Mouse (Mus musculus) kidney, adult 2 months (tissue): ENCODE measurements at regions not wholly inside any gene's neighbourhood (a gene's known extent, or its start where the extent isn't known, plus 50 kb on each side); places are given as distances from the start of the nearest gene placed in this dataset.

Experiments
- DNase-seq: peaks from one replicate; pipeline ENCODE4 v3.0.0; 2021
- H3K27ac ChIP-seq: fragments of 200-500 bp; 2 replicates; pipeline ENCODE4 v1.5.1; 2012; ENCODE audit warnings: low read depth, low read length, control low read depth, inconsistent platforms; ENCODE audit not compliant: insufficient read depth
- H3K27me3 ChIP-seq: fragments of 200-500 bp; replicated peaks from 2 replicates; pipeline ENCODE4 v1.6.1; 2012; ENCODE audit warnings: mild to moderate bottlenecking, moderate library complexity, low read length, inconsistent platforms; ENCODE audit not compliant: control insufficient read depth, insufficient read depth
- H3K36me3 ChIP-seq: fragments of 200-500 bp; 2 replicates; pipeline ENCODE4 v1.6.1; 2012; ENCODE audit warnings: mild to moderate bottlenecking, moderate library complexity, low read length, inconsistent platforms; ENCODE audit not compliant: control insufficient read depth, insufficient read depth
- H3K4me1 ChIP-seq: fragments of 200-500 bp; 2 replicates; pipeline ENCODE4 v1.6.1; 2011; ENCODE audit warnings: low read length; ENCODE audit not compliant: control insufficient read depth, insufficient read depth
- H3K4me3 ChIP-seq: fragments of 200-500 bp; 2 replicates; pipeline ENCODE4 v1.5.1; 2011; ENCODE audit warnings: mild to moderate bottlenecking, low read depth, low read length, control low read depth; ENCODE audit not compliant: insufficient read depth
- CTCF ChIP-seq: fragments of 200-500 bp; conservative IDR thresholded peaks from 2 replicates; pipeline ENCODE4 v1.5.1; 2011; ENCODE audit warnings: low read depth, mild to moderate bottlenecking, control low read depth, low read length, moderate library complexity, mixed read lengths; ENCODE audit not compliant: insufficient read depth, insufficient read length
- POLR2A ChIP-seq: fragments of 200-500 bp; IDR thresholded peaks from one replicate; pipeline ENCODE4 v1.6.1; 2011; ENCODE audit warnings: low read depth, low read length, control low read depth
- WGBS: fragments of 180-500 bp; shearing (Covaris S2); methylation state at CpG from one replicate; pipeline ENCODE4 v1.1.7; 2018; 5-methylcytosine and 5-hydroxymethylcytosine counted together

DNA sequence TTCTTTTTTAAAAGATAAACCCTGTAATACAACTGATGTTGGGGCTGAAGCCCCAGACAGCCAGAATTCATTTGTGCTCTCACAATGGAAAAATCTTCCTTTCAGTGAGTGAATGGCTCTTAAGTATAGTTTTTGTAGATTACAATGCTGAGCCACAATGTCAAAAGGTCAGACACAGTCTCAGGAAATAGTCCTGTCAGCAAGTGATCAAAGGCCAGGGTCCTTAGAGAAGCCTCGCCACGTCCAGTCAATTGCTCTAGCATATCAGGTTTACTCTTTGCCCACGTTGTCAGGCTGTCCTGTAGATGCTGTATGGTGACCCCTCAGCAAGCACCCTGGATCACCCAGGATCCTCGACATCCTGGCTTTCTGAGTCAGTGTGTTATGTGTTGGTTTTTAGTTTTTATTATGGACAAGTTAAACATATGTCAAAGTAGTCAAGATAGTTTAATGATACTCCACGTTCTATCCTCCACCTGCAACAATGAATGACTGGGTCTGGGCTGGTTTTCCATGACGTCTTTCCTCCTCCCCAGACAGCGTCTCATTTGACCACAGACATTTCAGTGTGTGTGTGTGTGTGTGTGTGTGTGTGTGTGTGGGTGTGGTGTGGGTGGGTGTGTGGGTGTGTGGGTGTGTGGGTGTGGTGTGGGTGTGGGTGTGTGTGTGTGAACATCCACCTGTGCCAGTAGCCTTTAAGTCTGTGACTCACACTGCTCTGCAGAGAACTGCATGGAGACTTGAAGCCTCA lies 85.5 kb upstream of the 1110032F04Rik start:
- no peaks in the 10 kb centered on the region for H3K36me3 ChIP-seq
- H3K4me1 ChIP-seq: no peaks in the 10 kb centered on the region
- no peak overlapping the region for H3K4me3 ChIP-seq
- 53% methylated on average over 7 of the region's 7 CpGs for WGBS
- no peak overlapping the region for H3K27ac ChIP-seq
- no peaks in the 10 kb centered on the region for H3K27me3 ChIP-seq
- no peak for DNase-seq
- no peak for TF ChIP-seq POLR2A
- no peak for TF ChIP-seq CTCF

DNA sequence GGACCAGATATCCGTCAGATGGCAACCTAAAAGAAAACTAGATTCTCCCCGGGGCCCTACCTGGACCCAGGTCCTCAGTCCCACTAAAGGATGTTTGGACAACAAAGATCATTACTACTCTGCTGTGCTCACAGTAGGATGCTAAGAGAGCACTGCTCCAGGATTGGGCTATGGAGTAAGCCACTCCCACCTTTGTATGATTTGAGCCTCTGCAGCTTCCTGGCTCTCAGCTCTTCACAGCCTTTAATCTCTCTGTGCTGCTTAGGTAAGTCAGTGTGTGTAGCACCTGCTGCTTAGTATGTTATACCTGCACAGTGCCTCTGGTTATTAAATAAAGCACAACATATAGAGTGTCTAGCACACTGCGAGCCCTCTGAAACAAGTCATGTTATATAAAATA lies 82.6 kb upstream of the 1110032F04Rik start:
- Histone ChIP-seq H3K4me3 (no peak overlapping the region), H3K27me3 (no peaks in the 10 kb centered on the region), H3K4me1 (no peaks in the 10 kb centered on the region), H3K36me3 (no peaks in the 10 kb centered on the region), H3K27ac (no peak overlapping the region)
- TF ChIP-seq CTCF (no peak), POLR2A (no peak)
- WGBS: 75% methylated on average over 3 of the region's 3 CpGs
- DNase-seq: no peak

DNA sequence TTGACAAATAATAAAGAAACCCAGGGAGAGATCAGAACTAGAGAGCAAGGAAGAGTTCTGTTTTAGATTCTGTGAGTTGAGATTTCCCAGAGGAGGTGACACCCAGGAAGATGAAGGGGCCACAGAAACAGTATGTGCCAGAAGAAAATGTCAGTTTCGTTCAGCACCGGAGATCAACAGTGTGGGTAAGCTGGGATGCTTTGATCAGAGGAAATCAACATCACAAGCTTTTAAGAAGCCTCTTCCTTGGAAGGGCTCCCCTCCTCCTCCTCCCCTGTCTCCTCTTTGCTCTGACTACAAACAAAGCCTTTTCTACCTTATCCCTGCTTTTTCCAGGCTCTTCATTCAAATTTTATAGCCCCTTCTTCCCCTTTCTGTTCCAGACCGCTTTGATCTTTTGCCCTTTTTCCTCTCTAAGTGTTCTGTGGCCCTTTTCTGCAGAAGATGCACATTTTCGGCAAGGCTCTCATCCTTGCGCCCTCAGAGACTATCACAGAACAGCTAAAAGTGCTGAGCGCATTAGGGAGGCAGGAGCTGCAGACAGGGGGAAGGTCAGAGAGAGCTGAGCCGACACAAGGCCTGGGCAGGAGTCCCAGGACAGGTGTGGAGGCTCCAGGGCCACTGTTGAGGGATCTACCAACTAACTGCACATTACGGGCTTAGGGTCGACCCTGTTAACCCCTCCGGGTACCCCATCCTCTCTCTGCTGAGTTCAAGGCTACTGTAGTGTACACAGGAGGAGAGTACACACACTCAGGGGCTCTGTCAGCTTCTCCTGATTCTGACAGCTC lies 81.8 kb upstream of the 1110032F04Rik start:
- no peak for TF ChIP-seq CTCF
- TF ChIP-seq POLR2A: no peak
- no peak for DNase-seq
- H3K4me1 ChIP-seq: no peaks in the 10 kb centered on the region
- H3K27me3 ChIP-seq: no peaks in the 10 kb centered on the region
- no peak overlapping the region for H3K4me3 ChIP-seq
- H3K36me3 ChIP-seq: no peaks in the 10 kb centered on the region
- no peak overlapping the region for H3K27ac ChIP-seq
- WGBS: 48% methylated on average over 10 of the region's 10 CpGs

DNA sequence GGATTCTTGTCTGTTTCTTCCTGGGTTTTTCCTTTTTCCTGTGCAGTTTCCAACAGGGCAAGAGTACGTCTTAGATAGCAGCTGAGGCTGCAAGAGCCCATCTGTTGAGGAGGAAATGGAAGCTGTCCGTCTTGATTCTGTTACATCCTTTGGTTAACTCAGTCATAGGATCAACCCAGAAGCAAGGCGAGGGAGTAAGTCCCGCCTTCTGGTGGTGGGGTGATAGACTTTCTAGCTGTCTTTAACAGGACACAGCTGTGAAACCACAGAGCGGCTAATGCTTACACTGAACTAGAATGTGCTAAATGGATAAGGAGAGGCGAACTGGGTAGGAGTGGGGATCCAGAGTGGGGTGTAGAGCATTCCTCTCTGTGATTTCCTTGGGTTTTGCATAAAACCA lies 79.9 kb upstream of the 1110032F04Rik start:
- Histone ChIP-seq H3K27ac (no peak overlapping the region), H3K27me3 (no peaks in the 10 kb centered on the region), H3K4me1 (no peaks in the 10 kb centered on the region), H3K36me3 (no peaks in the 10 kb centered on the region), H3K4me3 (no peak overlapping the region)
- no peak for DNase-seq
- 59% methylated on average over 6 of the region's 6 CpGs for whole genome bisulfite sequencing
- TF ChIP-seq POLR2A: no peak
- no peak for TF ChIP-seq CTCF

DNA sequence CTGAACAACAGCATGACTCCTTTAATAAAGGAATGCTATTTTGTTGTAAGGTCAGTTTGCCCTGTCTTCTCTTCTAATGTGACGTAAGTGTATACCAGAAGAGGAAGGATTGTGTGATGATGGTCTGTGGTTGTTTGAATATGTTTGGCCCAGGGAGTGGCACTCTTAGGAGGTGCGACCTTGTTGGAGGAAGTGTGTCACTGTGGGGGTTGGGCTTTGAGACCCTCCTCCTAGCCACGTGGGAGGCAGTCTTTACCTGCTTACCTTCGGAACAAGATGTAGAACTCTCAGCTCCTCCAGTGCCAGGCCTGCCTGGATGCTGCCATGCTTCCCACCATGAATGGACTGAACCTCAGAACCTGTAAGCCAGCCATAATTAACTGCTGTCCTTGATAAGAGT lies 78.9 kb upstream of the 1110032F04Rik start:
- Histone ChIP-seq H3K27ac (no peak overlapping the region), H3K4me1 (no peaks in the 10 kb centered on the region), H3K27me3 (no peaks in the 10 kb centered on the region), H3K4me3 (no peak overlapping the region), H3K36me3 (no peaks in the 10 kb centered on the region)
- TF ChIP-seq CTCF (no peak), POLR2A (no peak)
- DNase-seq: no peak
- WGBS: 89% methylated on average over 4 of the region's 4 CpGs

DNA sequence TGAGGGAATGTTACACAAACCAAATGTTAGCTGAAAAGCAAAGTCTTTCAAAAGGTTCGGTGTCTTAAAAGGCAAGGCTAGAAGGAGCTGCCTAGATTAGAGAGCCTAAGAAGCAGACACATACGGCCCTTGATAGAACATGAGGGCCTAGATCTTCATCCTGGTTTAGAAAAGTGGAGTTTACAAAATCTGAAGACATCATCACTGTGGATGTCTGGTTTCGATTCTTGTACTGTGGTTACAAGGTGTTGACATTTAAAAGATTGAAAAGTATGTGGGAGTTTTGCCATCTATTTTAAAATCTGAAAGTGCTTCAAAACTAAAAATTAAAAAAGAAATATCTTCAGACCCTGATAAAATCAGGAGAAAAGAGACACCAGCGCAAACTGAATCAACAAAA lies 76.5 kb upstream of the 1110032F04Rik start:
- no peak overlapping the region for H3K27ac ChIP-seq

DNA sequence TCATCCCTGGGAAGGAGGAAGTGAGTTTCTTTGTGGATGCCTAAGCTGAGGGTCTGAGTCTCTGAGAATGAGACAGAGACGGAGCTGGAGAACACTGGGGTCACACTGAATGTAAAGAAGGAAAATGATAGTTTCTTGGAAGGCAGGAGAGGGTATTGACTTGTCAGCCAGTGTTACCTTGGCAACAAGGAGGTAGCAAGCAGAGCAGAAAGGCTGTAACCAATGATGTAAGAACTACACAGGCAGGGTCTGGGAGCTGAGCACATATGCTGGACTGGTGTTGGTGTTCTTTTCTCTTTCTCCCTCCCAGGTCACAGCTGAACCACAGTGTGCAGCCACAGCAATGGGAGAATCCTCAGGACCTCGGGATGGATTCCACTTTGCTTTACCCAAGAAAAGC lies 75.5 kb upstream of the 1110032F04Rik start:
- Histone ChIP-seq H3K4me1 (no peaks in the 10 kb centered on the region), H3K36me3 (no peaks in the 10 kb centered on the region), H3K27ac (no peak overlapping the region), H3K27me3 (no peaks in the 10 kb centered on the region), H3K4me3 (no peak overlapping the region)
- WGBS: 77% methylated on average over 2 of the region's 2 CpGs
- no peak for TF ChIP-seq POLR2A
- TF ChIP-seq CTCF: no peak
- DNase-seq: no peak

More for the DNA sequence above, 76.5 kb upstream of the 1110032F04Rik start:
- no peak for TF ChIP-seq CTCF
- no peak for TF ChIP-seq POLR2A
- H3K27me3 ChIP-seq: no peaks in the 10 kb centered on the region
- no peak overlapping the region for H3K4me3 ChIP-seq
- WGBS: 95% methylated on average over 4 of the region's 4 CpGs
- DNase-seq: no peak
- no peaks in the 10 kb centered on the region for H3K4me1 ChIP-seq
- no peaks in the 10 kb centered on the region for H3K36me3 ChIP-seq
